Mouse (Mus musculus): ENCODE measurements around the gene Ccnt2.
"Not testable (repeated sequence)": the region's sequence is repeated elsewhere in the genome, so short reads cannot be mapped to it uniquely, and the experiment has no call there.

Ccnt2 gene

DNA sequence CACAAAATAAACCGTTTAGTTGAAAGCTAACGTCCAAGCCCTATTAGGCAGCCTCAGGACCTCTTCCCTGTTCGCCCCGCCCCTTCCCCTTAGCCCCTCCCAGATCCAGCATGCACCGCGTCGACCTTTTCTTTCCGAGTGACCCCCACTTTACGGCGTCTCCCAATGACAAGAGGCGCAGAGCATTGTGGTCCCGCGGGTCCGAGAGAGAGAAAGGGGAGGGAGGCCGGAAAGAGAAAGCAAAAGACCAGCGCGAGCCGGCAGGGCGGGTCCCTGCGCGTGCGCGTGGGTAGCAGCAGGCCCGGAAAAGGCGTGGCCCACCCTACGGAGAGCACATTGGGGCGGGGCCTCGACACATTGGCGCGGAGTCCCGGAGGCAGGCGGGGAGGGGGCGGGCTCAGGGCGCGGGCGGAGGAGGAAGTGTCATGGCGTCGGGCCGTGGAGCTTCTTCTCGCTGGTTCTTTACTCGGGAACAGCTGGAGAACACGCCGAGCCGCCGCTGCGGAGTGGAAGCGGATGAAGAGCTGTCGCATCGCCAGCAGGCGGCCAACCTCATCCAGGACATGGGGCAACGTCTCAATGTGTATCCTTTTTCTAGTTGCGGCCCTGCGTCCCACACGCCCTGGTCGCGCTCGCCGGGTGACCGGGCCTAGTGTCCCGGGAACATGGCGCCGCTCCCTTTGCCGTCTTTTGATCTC is at the start of gene Ccnt2:
TSS of gene Ccnt2 (plus strand) at position 362 of the 698 bp plus-strand sequence.
- in situ Hi-C loops (cut with MboI) = no loop called here

GRCm38 (mm10) chr1:127729096-127729495 is 44.9 kb upstream of the Ccnt2 start, which contains the start of gene Acmsd:
Gene Acmsd (plus strand): TSS chr1:127729413.
- in situ Hi-C loops (cut with MboI) = no loop called here

DNA sequence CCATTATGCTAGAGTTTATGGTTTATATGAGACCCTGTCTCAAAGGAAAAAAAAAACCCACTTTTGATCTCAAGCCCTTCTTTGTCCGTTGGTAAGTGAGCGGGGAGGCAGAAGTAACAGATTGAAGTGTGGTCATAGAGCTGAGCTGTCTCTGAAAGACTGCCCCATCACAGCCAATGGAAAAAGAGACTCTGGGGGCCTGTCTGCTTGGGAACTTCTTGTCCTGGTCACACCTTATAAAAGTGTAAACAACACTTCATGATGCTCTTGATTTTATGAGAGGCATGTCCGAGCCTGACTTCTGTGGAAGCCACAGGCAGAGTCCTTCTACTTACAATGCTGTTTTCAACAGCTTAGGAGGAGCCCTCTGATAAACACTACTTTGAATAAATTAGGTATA is 42.9 kb upstream of the Ccnt2 start:
- in situ Hi-C loops (cut with MboI) = no loop called here

GRCm38 (mm10) chr1:127732435-127732834 is 41.5 kb upstream of the Ccnt2 start:
- in situ Hi-C loops (cut with MboI) = no loop called here

- in situ Hi-C loops (cut with MboI) = no loop called here
Measured at GRCm38 (mm10) chr1:127732841-127733240, 41.1 kb upstream of the Ccnt2 start.

DNA sequence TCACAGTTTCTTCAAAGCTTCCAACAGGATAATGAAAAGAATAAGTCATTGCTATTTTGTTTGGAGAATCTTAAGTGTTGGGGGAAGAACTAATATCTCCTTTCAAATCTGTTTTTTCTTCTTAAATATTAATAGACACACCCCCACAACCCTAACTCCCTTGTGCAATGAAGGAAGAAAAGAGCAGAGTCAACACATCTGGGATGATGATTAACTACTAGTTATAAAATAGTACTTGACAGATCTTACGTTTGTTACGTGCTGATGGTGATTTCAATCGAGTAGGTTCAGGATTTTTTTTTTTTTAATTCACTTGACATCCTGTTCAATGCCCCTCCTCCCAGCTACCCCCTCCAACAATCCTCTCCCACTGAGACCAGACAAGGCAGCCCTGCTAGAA is 38.6 kb upstream of the Ccnt2 start:
- in situ Hi-C loops (cut with MboI) = no loop called here

- in situ Hi-C loops (cut with MboI) = no loop called here
Measured at GRCm38 (mm10) chr1:127750401-127751102, 23.4 kb upstream of the Ccnt2 start.

DNA sequence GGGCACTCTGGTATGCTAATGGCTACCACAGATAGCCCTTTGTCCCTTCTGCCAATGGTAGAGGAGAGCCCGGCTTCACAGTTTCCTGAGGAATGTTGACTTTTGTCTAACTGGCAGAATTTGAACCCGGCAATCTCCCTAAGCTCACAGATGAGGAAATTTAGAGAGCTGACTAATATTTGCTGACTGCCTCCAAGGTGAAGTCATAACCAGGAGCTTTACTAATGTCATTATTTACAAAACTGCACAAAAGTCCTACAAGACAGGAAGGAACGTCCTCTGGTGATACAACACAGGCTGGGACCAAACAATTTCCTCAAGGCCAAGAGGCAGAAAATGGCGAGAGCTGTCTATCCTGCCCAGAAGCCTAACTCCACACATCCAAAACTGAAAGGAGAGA is 18.2 kb upstream of the Ccnt2 start:
- in situ Hi-C loops (cut with MboI) = no loop called here

DNA sequence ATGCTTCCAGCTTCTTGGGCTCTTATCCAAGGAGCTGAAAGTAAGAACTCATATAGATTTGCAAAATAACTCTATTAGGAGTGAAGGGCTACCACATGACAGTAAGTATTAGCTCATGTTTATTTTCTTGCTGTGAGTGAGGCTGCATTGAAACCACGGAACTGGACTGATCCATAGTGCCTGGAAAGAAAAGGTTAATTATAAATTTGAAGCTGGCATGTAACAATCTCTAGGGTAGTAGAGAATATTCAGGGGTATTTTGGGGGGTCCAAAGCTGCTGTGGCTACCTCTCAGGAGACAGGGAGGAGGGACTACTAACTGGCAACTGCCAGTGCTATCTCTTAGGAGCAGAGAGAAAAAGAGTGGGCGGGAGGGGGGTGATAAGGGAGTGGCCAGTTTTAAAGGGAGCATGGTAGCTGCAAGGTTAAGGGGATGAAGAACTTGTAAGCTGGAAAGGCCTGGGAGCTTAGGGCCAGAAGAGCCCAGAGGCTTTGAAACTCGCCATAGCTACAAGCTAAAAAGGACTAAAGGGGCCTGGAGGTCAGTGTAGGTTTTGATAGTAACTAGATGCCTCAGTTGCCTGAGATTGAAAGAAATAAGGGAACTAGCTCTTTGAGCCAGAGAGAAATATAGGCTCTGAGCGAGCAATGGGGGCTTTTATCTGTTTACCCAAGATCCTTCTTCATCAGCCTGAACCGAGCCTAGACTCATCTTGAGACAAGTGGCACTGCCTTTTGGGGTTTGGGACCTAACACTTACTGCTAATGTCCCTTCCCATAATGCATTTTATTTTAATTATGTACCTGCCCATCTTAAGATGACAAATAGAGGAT is 17.4 kb upstream of the Ccnt2 start:
- in situ Hi-C loops (cut with MboI) = no loop called here

DNA sequence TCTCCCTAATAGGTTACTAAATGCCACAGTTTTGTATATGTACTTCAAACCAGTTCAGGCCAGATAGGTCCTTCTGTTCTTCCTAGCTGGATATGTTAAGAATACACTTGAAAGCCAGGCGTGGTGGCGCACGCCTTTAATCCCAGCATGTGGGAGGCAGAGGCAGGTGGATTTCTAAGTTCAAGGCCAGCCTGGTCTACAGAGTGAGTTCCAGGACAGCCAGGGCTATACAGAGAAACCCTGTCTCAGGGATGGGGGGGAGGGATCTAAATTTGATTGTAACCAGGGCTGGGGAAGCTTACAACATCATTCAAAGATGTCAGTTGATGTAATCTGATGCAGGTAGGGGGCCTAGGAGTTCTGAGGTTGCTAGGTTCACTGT is 16.8 kb upstream of the Ccnt2 start:
- in situ Hi-C loops (cut with MboI) = not testable (repeated sequence)

DNA sequence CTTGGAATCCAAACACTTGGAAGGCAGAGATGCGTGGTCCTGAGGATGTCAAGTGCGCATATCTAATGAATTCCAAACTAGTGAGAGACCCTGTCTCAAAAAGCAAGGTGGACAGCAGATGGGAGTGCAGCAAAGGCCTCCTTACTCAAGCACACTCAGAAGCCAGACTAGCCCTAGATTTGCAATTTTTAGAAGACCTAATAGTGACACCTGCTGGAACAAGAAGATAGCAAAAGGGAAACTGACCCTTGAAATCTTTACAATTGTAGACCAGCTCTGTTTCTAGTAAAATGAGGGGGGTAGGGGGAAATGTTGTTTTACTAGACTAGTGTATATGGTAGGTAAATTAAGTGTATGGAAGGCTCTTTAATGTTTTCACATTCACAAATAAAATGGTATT is 8.5 kb upstream of the Ccnt2 start:
- in situ Hi-C loops (cut with MboI) = loop anchor here (10.0 kb wide), 1 partner anchor 261 kb away; no protein-coding TSS in a partner anchor

DNA sequence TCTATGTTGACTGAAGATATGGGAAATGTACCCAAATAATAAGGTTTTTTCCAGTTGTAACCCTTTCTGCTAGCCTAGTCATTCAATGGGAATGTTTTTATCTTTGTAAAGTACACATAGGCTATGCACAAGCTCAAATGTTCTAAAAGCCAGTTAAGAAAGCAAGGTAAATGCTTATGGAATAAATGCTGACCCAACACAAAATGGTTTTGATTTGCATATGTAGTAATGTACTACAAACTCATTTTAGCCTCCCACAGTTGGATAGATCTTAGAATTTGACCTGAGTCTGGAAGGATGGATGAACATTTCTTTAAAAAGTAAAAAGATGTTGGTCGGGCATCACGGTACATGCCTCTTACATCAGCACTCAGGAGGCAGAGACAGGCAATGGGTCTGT is 7.2 kb upstream of the Ccnt2 start:
- in situ Hi-C loops (cut with MboI) = loop anchor here (10.0 kb wide), 1 partner anchor 262 kb away; no protein-coding TSS in a partner anchor

- in situ Hi-C loops (cut with MboI) = no loop called here
Measured at GRCm38 (mm10) chr1:127773198-127773802, 664 bp upstream of the Ccnt2 start.

GRCm38 (mm10) chr1:127774501-127774880 is 527 bp downstream of the Ccnt2 start:
- in situ Hi-C loops (cut with MboI) = no loop called here

DNA sequence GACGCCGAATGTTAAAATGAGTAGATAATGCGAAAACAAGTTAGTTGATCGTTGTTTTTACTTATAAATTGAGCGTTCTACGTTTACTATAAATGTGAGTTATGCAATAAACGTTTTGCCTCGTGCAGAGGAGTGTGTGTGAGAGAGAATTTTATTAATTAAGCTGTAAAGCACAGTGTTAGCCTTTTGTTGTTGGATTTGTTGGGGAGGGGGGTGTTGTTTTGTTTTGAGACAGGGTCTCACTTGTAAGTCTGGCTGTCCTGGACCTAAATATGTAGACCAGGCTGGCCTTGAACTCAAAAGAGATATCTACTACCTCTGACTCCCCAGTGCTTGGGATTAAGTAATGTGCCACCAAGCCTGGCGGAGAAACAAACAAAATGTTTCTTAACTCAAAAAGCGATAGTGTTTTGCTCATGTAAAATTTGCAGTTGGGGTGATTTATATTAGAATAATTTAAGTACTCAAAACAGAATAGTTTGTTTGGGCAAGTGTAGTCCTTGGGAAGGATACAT is 1.3 kb downstream of the Ccnt2 start:
- in situ Hi-C loops (cut with MboI) = no loop called here

DNA sequence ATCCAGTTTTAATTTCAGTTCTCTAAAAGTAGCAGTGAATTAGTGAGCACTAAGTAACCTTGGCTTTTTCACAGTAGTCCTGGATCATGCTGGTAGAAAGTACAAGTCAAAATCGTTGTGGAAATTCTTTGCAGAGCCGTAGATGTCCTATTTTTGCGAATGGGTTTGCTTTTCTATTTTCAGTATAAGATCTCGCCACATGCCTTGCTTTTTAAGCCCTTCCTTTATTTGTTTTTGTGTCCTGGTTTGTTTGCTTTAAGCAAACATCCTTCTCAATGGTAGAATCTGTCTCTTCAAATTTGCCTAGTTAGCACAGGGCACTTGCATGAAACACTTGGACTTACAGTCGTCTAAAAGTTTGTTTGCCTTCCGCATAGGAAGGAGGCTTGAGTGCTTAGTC is 2.3 kb downstream of the Ccnt2 start:
- in situ Hi-C loops (cut with MboI) = no loop called here

DNA sequence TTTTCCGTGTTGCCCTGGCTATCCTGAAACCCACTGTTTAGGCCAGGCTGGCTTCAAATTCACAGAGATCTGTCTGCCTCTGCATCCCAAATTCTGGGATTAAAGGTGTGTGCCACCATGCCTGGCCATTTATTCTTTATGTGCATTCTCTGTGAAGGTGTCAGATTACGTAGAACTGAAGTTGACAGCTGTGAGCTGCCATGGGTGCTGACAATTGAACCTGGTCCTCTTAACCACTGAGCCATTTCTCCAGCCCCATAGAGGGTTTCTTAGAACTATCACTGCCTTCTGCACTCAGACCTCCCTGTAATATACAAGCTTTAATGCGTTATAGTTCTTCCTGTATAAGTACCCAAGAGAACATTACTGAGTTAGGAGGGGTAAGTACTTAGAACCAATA is 4.6 kb downstream of the Ccnt2 start:
- in situ Hi-C loops (cut with MboI) = no loop called here

GRCm38 (mm10) chr1:127780142-127780541 is 6.2 kb downstream of the Ccnt2 start:
- in situ Hi-C loops (cut with MboI) = no loop called here

DNA sequence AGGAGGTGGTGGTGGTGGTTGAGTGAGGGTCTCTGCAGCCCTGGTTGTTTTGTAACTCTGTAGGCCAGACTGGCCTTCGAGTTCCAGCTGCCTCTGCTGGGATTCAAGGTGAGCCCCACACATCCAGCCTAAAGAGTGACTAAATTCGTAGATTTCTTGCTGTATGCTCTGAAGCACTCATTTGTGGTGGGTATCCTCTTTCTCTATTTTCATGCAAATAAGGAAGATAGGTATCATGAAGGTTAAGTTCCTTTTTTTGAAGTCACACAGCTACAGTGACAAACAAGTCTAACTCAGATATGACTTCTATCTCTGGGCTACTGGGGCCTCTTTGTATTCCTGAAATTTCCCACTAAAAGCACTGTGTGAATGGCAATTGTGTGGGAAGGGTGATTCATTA is 6.9 kb downstream of the Ccnt2 start:
- in situ Hi-C loops (cut with MboI) = no loop called here

GRCm38 (mm10) chr1:127783862-127784261 is 9.9 kb downstream of the Ccnt2 start:
- in situ Hi-C loops (cut with MboI) = no loop called here

- in situ Hi-C loops (cut with MboI) = no loop called here
Measured at GRCm38 (mm10) chr1:127785882-127786281, 11.9 kb downstream of the Ccnt2 start.

DNA sequence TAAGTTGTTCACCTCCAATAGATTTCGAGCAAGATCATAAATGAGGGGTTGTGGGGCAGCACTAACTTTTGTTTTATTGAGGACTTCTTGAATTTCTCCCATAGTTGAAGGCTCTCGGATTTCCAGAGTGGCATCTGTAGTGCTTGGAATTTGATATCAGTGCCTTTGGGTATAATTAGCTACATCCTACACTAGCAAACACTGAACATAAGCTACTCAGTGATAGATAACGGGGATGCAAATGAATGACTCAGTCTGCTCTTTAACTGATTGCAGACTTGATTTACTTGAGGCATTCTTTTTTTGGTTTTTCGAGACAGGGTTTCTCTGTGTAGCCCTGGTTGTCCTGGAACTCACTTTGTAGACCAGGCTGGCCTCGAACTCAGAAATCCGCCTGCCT is 15.0 kb downstream of the Ccnt2 start:
- in situ Hi-C loops (cut with MboI) = no loop called here
